Mouse (Mus musculus) kidney, adult 2 months (tissue): Measurements from ENCODE around the gene Pbld2.

Experiments used
- CTCF ChIP-seq: fragments of 200-500 bp; conservative IDR thresholded peaks from 2 replicates; pipeline ENCODE4 v1.5.1; 2011; ENCODE audit warnings: low read depth, mild to moderate bottlenecking, control low read depth, low read length, moderate library complexity, mixed read lengths; ENCODE audit not compliant: insufficient read depth, insufficient read length
- POLR2A ChIP-seq: fragments of 200-500 bp; IDR thresholded peaks from one replicate; pipeline ENCODE4 v1.6.1; 2011; ENCODE audit warnings: low read depth, low read length, control low read depth

DNA sequence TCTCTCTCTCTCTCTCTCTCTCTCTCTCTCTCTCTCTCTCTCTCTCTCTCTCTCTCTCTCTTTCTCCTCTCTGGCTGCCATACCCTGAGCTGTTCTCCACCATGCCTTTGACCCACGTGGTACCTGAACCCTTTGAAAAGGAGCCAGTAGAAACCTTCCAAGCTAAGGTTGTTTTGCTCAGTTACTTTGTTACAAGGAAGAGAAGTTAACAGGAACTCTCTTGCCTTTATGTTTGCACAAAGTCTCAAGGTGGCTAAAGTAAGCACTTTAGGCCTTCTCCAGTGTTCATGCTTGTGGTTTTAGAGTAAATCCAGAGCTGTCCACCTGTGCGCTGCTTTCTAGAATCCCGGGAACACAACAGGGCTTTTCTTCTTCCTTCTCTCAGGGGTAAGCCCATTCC, 8.2 kb downstream of the Pbld2 start:
- no peak for TF ChIP-seq CTCF
- TF ChIP-seq POLR2A = no peak
